Mouse (Mus musculus) cerebellum, postnatal 25 days (tissue): Measurements from ENCODE around the gene Abhd2.

Experiments used
- DNase-seq, 2 experiments: peaks; one replicate each; pipeline ENCODE4 v3.0.0; 2021; ENCODE audit warnings: mixed read lengths in 2 of 2

The Abhd2 gene

GRCm38 (mm10) chr7:79272789-79273718, at the start of gene Abhd2:
Abhd2 (plus strand) TSS chr7:79273199.
- DNase-seq = peak; percentile 100

- DNase-seq = no peak
Observed at GRCm38 (mm10) chr7:79225477-79225876, 47.5 kb upstream of the Abhd2 start.

GRCm38 (mm10) chr7:79226172-79226571, 46.8 kb upstream of the Abhd2 start:
- DNase-seq = no peak

- no peak for DNase-seq
Observed at GRCm38 (mm10) chr7:79226834-79227486, 46.0 kb upstream of the Abhd2 start.

GRCm38 (mm10) chr7:79228471-79228870, 44.5 kb upstream of the Abhd2 start:
- peak; percentile 86 to 90 for DNase-seq

- DNase-seq = no peak
Observed at GRCm38 (mm10) chr7:79231577-79231976, 41.4 kb upstream of the Abhd2 start.

- no peak for DNase-seq
Observed at GRCm38 (mm10) chr7:79232048-79232447, 41.0 kb upstream of the Abhd2 start.

- DNase-seq = peak in 1 of 2 experiments; percentile 47
Observed at GRCm38 (mm10) chr7:79238741-79239140, 34.3 kb upstream of the Abhd2 start.

GRCm38 (mm10) chr7:79241931-79242625, 30.9 kb upstream of the Abhd2 start:
- peak; percentile 68 to 75 for DNase-seq

- no peak for DNase-seq
Observed at GRCm38 (mm10) chr7:79243236-79243635, 29.8 kb upstream of the Abhd2 start.

- peak; percentile 76 to 86 for DNase-seq
Observed at GRCm38 (mm10) chr7:79246039-79246670, 26.8 kb upstream of the Abhd2 start.

GRCm38 (mm10) chr7:79247408-79247807, 25.6 kb upstream of the Abhd2 start:
- DNase-seq = no peak

GRCm38 (mm10) chr7:79247881-79248389, 25.1 kb upstream of the Abhd2 start:
- DNase-seq = no peak

- no peak for DNase-seq
Observed at GRCm38 (mm10) chr7:79249581-79249980, 23.4 kb upstream of the Abhd2 start.

- DNase-seq = peak; percentile 56 to 71
Observed at GRCm38 (mm10) chr7:79254248-79254888, 18.6 kb upstream of the Abhd2 start.

- no peak for DNase-seq
Observed at GRCm38 (mm10) chr7:79255350-79255749, 17.6 kb upstream of the Abhd2 start.

GRCm38 (mm10) chr7:79255752-79256151, 17.2 kb upstream of the Abhd2 start:
- no peak for DNase-seq

- no peak for DNase-seq
Observed at GRCm38 (mm10) chr7:79256716-79257115, 16.3 kb upstream of the Abhd2 start.

- DNase-seq = no peak
Observed at GRCm38 (mm10) chr7:79258981-79259542, 13.9 kb upstream of the Abhd2 start.

- DNase-seq = no peak
Observed at GRCm38 (mm10) chr7:79262478-79262877, 10.5 kb upstream of the Abhd2 start.

GRCm38 (mm10) chr7:79263776-79264175, 9.2 kb upstream of the Abhd2 start:
- no peak for DNase-seq

- no peak for DNase-seq
Observed at GRCm38 (mm10) chr7:79266228-79266627, 6.8 kb upstream of the Abhd2 start.
